Mouse (Mus musculus): ENCODE measurements around the gene Macrod2. TPM values are rescaled to one million over a fixed set of nuclear protein-coding genes. Genes with fewer than 3 reads are reported as not detected.

Gene Macrod2
- polyA plus RNA-seq, 1 experiment from 2014 or later = 35.0 TPM

DNA sequence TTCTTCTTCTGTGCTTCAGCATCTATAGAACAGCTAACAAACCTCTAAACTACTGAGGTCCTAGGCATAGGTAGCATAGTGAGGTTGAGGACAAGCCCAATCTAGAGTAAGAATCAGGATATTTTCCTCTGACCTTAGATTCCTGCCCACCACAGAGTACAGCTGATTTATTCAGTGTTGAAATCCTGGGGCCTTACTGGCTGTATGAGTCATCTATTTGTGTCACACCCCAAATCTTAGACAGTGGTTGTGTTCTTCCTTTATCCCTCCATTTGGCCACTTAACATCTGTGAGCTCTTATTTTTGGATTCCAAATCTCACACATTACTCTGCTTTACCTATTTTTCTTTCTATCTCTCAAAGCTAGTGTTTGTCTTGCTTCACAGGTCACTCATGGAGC is 495.6 kb downstream of the Macrod2 start:
- no peaks in the 10 kb centered on the region for H3K27me3 ChIP-seq
- H3K9ac ChIP-seq = no peak overlapping the region

DNA sequence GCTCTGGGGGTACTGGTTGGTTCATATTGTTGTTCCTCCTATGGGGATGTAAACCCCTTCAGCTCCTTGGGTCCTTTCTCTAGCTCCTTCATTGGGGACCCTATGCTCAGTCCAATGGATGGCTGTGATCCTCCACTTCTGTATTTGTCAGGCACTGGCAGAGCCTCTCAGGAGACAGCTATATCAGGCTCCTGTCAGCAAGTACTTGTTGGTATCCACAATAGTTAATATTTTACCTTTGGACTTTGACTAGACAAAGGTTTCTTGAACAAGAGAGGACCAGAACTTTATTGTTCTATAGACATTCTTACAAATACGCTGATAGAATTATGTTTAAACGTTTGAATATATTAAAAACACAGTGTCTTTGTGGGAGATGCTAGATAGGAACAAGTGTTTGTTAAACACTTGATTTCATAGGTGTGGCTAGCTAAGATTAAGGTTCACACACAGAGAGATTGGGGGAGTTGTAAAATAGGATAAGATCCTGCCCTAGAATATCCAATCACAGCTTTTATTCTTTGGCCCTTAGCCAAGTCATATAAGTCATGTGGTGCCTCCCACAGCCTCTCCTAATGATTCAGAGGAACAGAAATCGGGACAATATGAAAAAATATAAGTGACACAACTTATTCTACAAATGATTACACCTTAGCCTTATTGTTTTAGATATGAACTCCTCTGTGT is 501.4 kb downstream of the Macrod2 start:
- Histone ChIP-seq H3K4me1 (no peaks in the 10 kb centered on the region), H3K36me3 (no peaks in the 10 kb centered on the region), H3K9me3 (no peaks in the 10 kb centered on the region), H3K27me3 (no peaks in the 10 kb centered on the region), H3K4me2 (no peak overlapping the region), H3K27ac (no peak overlapping the region), H3K9ac (no peak overlapping the region), H3K4me3 (no peak overlapping the region)
- WGBS = 60% methylated on average over 3 of the region's 3 CpGs
- no peak for ATAC-seq (ENCODE audit: borderline replicate concordance, extremely low read depth, low FRiP score, low TSS enrichment)

More for the DNA sequence above, 495.6 kb downstream of the Macrod2 start:
- H3K36me3 ChIP-seq = no peaks in the 10 kb centered on the region
- H3K9me3 ChIP-seq = no peaks in the 10 kb centered on the region
- no peak for ATAC-seq (ENCODE audit: borderline replicate concordance, extremely low read depth, low FRiP score, low TSS enrichment)
- H3K27ac ChIP-seq = no peak overlapping the region
- H3K4me3 ChIP-seq = no peak overlapping the region
- no peaks in the 10 kb centered on the region for H3K4me1 ChIP-seq
- no peak overlapping the region for H3K4me2 ChIP-seq

DNA sequence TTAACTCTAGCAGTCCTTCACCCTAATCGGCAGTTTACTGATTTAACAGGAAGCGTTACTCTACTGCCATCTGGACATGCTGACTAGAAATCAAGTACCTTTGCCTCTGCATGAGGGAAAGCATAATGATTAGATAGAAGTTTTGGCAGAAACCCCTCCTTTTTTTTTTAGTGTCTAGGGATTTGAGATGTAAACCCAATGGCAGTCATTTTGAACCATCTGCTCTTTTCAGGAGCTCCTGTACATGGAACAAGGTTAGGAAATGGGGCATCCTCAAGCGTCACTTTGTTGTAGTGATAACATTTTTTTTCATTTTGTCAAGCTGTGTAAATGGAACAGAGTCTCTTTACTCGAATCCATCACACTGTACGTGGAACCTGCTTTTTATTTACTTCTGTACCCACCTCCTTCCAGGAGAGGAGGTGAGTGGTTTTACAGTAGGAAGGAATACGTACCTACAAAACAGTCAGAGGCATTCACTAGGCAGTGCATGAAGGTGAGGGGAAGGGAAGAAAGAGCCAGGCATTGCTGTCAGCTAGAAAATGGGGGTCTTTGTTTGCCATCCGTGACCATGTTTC is 503.4 kb downstream of the Macrod2 start:
- Histone ChIP-seq H3K4me2 (no peak overlapping the region), H3K27ac (no peak overlapping the region), H3K27me3 (no peaks in the 10 kb centered on the region), H3K9me3 (no peaks in the 10 kb centered on the region), H3K9ac (no peak overlapping the region), H3K36me3 (no peaks in the 10 kb centered on the region), H3K4me1 (no peaks in the 10 kb centered on the region), H3K4me3 (no peak overlapping the region)
- 54% methylated on average over 7 of the region's 7 CpGs for WGBS
- no peak for ATAC-seq (ENCODE audit: borderline replicate concordance, extremely low read depth, low FRiP score, low TSS enrichment)

DNA sequence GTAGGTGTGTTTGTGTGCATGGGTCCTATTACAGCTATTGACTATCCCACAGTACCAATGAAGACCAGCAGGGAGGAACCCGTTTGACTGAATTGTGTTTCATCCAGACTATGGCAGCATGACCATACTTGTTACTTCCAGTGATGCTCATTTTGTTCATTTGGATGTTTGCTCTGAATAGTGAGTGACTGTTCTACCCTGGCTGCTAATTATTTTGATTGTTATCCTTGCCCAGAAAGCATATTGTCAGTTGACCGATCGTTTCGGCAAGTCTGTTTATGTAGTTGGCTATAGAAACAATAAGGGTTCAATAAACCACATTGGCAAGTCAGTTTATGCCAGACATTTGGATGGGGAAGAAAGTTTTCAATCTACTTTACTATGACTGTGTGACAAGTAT is 510.2 kb downstream of the Macrod2 start:
- no peak for ATAC-seq (ENCODE audit: borderline replicate concordance, extremely low read depth, low FRiP score, low TSS enrichment)
- H3K4me1 ChIP-seq = no peaks in the 10 kb centered on the region
- no peak overlapping the region for H3K9ac ChIP-seq
- no peak overlapping the region for H3K27ac ChIP-seq
- no peaks in the 10 kb centered on the region for H3K9me3 ChIP-seq
- H3K27me3 ChIP-seq = no peaks in the 10 kb centered on the region
- no peak overlapping the region for H3K4me3 ChIP-seq
- no peak overlapping the region for H3K4me2 ChIP-seq
- H3K36me3 ChIP-seq = no peaks in the 10 kb centered on the region
- 84% methylated on average over 4 of the region's 4 CpGs for WGBS

DNA sequence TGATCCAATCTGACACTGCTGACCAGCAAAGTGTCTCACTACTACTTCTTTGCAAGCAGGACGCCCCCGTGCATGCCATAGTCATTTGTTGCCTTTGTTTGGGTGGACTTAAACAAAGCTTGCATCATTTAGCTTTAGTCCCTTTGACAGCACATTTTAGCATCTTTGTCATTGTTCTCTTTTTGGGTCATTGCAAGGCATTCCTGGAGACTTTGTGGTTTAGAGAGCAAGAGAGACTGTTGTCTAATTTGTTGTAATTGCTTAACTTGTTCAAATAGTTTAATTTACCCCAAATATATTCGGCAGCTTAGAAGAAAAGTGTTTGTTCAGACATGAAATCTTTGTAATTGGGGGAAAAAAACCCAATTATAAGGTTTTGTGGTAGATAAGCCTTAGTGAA is 511.0 kb downstream of the Macrod2 start:
- H3K9me3 ChIP-seq = no peaks in the 10 kb centered on the region
- H3K4me3 ChIP-seq = no peak overlapping the region
- no peaks in the 10 kb centered on the region for H3K27me3 ChIP-seq
- no peaks in the 10 kb centered on the region for H3K4me1 ChIP-seq
- H3K9ac ChIP-seq = no peak overlapping the region
- no peaks in the 10 kb centered on the region for H3K36me3 ChIP-seq
- no peak overlapping the region for H3K27ac ChIP-seq
- no peak overlapping the region for H3K4me2 ChIP-seq
- WGBS = 64% methylated on average over 3 of the region's 3 CpGs
- no peak for ATAC-seq (ENCODE audit: borderline replicate concordance, extremely low read depth, low FRiP score, low TSS enrichment)

DNA sequence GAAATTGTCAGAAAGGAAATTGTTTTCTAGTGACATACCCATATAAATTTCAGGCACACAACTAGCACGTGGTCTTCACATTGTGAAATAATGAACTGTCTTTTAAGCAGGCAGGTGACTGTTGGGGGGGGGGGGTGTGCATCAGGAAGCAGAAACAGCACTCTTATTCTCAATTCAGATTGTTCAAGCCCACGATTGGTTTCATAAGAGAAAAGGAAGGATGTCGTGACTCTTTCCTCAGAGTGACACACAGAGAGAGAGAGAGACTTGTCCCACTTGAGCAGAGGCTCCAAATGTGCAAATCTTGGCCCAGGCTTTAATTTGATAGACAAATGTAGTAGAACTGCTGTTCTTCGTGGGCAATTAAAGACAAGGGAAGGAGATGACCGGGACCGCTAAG is 516.4 kb downstream of the Macrod2 start:
- no peak overlapping the region for H3K9ac ChIP-seq
- H3K4me2 ChIP-seq = no peak overlapping the region
- H3K4me3 ChIP-seq = no peak overlapping the region
- H3K36me3 ChIP-seq = no peaks in the 10 kb centered on the region
- H3K27ac ChIP-seq = no peak overlapping the region
- WGBS = 74% methylated on average over 6 of the region's 6 CpGs
- H3K9me3 ChIP-seq = no peaks in the 10 kb centered on the region
- no peaks in the 10 kb centered on the region for H3K4me1 ChIP-seq
- H3K27me3 ChIP-seq = no peaks in the 10 kb centered on the region
- ATAC-seq (ENCODE audit: borderline replicate concordance, extremely low read depth, low FRiP score, low TSS enrichment) = no peak

DNA sequence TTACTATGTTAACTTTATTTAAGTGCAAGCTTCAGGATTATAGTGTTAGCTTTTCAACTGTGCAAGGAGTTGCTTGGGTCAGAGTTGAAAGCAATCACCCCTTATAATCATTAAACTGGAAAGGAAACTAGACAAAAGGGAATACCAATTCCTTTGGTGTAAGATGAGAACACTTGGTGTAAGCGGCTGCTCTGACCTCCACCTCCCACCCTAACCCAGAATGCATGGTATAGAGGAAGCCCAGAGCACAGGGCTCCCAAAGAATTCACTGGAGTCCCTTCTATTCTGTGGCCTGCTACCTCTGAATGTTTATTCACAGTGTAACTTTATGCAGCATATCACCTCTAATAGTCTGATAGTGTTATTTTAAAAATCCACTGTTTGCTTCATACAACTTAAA is 517.1 kb downstream of the Macrod2 start:
- Histone ChIP-seq H3K4me1 (no peaks in the 10 kb centered on the region), H3K9ac (no peak overlapping the region), H3K36me3 (no peaks in the 10 kb centered on the region), H3K9me3 (no peaks in the 10 kb centered on the region), H3K4me2 (no peak overlapping the region), H3K4me3 (no peak overlapping the region), H3K27me3 (no peaks in the 10 kb centered on the region), H3K27ac (no peak overlapping the region)
- 34% methylated on average over 1 of the region's 1 CpGs for WGBS
- ATAC-seq (ENCODE audit: borderline replicate concordance, extremely low read depth, low FRiP score, low TSS enrichment) = no peak

DNA sequence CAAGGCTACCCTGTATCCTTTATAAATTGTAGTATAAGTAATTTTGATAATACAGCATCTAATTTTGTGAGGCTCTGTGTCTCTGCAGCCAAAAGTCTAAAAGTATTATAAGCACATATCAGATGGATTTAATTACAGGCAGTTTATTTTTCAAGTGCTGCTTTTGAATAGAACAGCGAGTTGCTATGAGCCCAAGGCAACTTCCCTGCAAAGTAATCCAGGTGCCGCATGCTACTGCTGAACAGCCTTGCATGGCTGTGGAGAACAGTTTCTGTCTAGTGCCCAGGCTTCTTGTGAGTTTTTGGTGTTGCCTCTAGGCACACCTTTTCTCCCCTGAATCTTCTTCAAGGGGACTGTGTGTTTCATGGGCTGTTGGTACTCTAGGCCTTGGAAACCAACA is 517.8 kb downstream of the Macrod2 start:
- Histone ChIP-seq H3K4me3 (no peak overlapping the region), H3K9me3 (no peaks in the 10 kb centered on the region), H3K4me2 (no peak overlapping the region), H3K9ac (no peak overlapping the region), H3K27ac (no peak overlapping the region), H3K36me3 (no peaks in the 10 kb centered on the region), H3K4me1 (no peaks in the 10 kb centered on the region), H3K27me3 (no peaks in the 10 kb centered on the region)
- 69% methylated on average over 2 of the region's 2 CpGs for WGBS
- ATAC-seq (ENCODE audit: borderline replicate concordance, extremely low read depth, low FRiP score, low TSS enrichment) = no peak

DNA sequence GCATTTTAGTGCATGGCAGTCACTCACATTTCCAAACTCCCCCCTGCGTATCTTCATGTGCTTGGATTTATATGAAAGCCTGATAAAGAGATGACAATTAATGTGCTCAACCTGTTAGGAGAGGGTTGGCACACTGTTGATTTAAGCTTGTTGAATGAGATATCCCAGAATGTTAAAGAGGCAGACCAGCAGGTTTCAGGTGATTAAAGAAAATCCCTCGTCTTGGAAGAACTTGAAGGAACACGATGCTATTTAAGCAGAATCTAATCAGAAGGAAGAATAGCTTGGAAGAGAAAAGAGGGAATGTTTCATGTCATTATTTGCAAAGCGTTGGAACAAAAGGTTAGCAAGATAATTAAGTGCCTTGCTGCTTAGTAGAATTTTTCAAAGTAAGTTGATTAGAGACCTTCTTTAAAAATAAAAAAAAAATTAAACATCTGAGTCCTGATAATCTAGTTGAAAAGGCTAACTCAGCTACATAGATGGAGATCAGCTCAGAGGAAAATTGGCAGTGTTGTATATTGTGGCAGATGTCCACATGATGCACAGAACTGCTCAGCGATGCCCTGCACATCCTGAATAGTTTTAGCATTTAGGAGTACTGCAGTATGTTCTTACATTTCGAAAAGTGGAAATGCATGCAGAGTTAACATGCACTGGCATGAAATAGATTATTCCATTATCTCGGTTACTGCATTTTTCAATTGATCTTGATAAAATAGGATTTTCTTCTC is 518.7 kb downstream of the Macrod2 start:
- no peak overlapping the region for H3K4me3 ChIP-seq
- H3K27ac ChIP-seq = no peak overlapping the region
- H3K4me2 ChIP-seq = no peak overlapping the region
- H3K27me3 ChIP-seq = no peaks in the 10 kb centered on the region
- ATAC-seq (ENCODE audit: borderline replicate concordance, extremely low read depth, low FRiP score, low TSS enrichment) = no peak
- H3K4me1 ChIP-seq = no peaks in the 10 kb centered on the region
- no peak overlapping the region for H3K9ac ChIP-seq
- no peaks in the 10 kb centered on the region for H3K36me3 ChIP-seq
- 62% methylated on average over 7 of the region's 7 CpGs for WGBS
- H3K9me3 ChIP-seq = no peaks in the 10 kb centered on the region

DNA sequence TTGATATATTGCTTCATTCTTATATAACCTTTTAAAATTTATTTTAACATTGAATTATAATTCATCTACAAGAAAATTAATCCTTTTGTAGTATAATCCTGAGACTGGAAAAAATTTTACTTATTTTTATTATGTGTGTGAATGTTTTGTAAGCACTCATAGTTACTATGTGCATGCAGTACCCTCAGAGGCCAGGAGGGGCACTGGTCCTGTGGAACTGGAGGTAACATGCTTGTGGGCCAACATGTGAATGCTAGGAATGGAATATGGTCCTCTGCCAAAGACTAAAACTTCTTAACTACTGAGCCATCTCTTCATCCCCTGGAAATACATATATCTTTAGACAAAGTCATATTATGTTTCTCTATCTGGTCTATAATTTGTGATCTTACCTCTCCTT is 531.8 kb downstream of the Macrod2 start:
- Histone ChIP-seq H3K9me3 (no peaks in the 10 kb centered on the region), H3K27ac (no peak overlapping the region), H3K4me2 (no peak overlapping the region), H3K27me3 (no peaks in the 10 kb centered on the region), H3K36me3 (no peaks in the 10 kb centered on the region), H3K4me1 (no peaks in the 10 kb centered on the region), H3K4me3 (no peak overlapping the region), H3K9ac (no peak overlapping the region)
- ATAC-seq (ENCODE audit: borderline replicate concordance, extremely low read depth, low FRiP score, low TSS enrichment) = no peak

DNA sequence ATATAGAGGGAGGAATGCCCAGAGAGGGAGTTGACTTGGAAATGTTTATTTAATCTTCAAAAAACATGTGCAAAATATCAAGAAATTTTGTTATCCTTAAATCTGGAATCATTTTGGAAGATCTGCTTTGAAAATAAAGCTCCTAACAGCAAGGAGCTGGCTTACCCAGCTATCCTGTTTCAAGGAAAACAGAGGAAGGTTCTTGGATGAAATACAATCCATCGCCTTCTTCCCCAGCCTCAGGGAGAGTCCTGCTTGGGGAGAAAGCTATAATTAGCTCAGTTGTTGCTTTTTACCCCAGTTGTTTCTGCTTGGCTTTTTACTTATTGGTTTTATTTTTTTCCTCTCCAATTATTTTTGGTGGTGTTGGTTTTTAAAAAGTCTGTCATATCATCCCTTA is 539.4 kb downstream of the Macrod2 start:
- ATAC-seq (ENCODE audit: borderline replicate concordance, extremely low read depth, low FRiP score, low TSS enrichment) = no peak
- no peak overlapping the region for H3K4me2 ChIP-seq
- no peak overlapping the region for H3K4me3 ChIP-seq
- no peaks in the 10 kb centered on the region for H3K36me3 ChIP-seq
- no peak overlapping the region for H3K9ac ChIP-seq
- H3K27ac ChIP-seq = no peak overlapping the region
- H3K4me1 ChIP-seq = no peaks in the 10 kb centered on the region
- no peaks in the 10 kb centered on the region for H3K27me3 ChIP-seq
- H3K9me3 ChIP-seq = no peaks in the 10 kb centered on the region
- 55% methylated on average over 1 of the region's 1 CpGs for WGBS

DNA sequence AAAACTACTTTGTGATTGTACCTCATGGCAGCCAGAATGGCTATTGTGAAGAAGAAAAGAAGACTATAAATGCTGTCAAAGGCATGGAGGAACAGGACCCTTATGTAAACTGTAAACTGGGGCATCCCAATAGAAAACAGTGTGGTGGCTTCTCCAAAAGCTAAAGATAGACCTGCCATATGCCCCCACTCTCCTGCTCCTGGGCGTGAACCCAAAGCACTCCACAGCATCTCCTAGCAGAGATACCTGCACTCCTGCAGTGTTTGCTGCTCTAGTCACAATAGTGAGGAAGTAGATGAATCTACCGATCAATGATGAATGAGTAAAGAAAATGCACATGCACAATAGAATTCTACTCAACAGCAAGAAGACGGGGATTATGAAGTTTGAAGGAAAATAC is 554.4 kb downstream of the Macrod2 start:
- H3K36me3 ChIP-seq = no peaks in the 10 kb centered on the region
- ATAC-seq (ENCODE audit: borderline replicate concordance, extremely low read depth, low FRiP score, low TSS enrichment) = no peak
- 91% methylated on average over 3 of the region's 3 CpGs for WGBS

More for the DNA sequence above, 554.4 kb downstream of the Macrod2 start:
- H3K9ac ChIP-seq = no peak overlapping the region
- H3K27me3 ChIP-seq = no peaks in the 10 kb centered on the region
- no peaks in the 10 kb centered on the region for H3K4me1 ChIP-seq
- no peak overlapping the region for H3K4me2 ChIP-seq
- no peak overlapping the region for H3K4me3 ChIP-seq
- no peaks in the 10 kb centered on the region for H3K9me3 ChIP-seq
- H3K27ac ChIP-seq = no peak overlapping the region
